Mouse (Mus musculus): Measurements from ENCODE around the gene Dnm3.

DNA sequence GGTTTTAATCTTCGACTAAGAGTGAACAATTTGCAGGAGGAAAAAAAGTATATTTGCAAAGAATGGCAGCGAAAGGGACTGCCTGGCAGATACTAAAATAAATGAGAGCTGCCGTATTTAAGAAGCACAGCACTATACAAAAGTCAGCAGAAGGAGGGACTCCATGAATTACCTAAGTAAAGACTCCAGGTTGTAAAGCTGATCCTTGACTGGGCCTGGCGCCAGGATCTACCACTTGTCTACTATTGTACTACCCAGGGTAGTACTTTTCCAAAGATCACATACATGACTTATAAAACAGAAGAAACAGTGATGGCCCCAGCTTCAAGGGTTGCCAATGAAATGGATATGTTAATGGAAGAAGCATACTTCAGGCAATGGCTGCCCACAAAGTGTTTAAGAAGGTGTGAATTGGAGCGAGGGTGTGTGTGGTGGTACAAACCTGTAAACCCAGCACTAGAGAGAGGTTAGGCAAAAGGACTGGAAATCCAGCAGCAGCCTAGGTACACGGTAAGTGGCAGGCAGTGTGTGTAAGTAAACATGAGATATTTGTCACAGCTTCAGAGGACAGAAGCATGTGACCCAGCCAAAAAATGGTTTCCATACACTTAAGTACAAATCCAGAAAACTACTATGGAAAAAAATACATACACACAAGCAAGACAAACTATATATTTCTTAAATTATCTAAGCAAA lies 220.8 kb downstream of the Dnm3 start:
- TF ChIP-seq CTCF (IDR thresholded peaks at IDR 0.05; ENCODE audit: extremely low read depth, insufficient read depth, low read length) (no peak), POLR2A (IDR thresholded peaks at IDR 0.05; ENCODE audit: extremely low read depth, insufficient read depth, low read length) (no peak)
